Mouse (Mus musculus) megakaryocyte, embryonic 14.5 days (primary cell): Measurements from ENCODE around the gene Med1.

Experiments used
- FLI1 ChIP-seq: IDR thresholded peaks from 2 replicates; pipeline ENCODE4 v1.6.1; 2012; ENCODE audit warnings: low read length, inconsistent platforms, mixed read lengths
- GATA1 ChIP-seq: IDR thresholded peaks from 3 replicates; pipeline ENCODE4 v1.6.1; 2012; ENCODE audit warnings: mixed read lengths, low read length, inconsistent platforms, borderline replicate concordance

- TF ChIP-seq GATA1 (no peak), FLI1 (no peak)
Measured at GRCm38 (mm10) chr11:98113504-98113903, 79.6 kb downstream of the Med1 start.
